Mouse (Mus musculus): ENCODE data around the gene Dixdc1. TPM values are rescaled to one million over a fixed set of nuclear protein-coding genes. Genes with fewer than 3 reads are reported as not detected.

The Dixdc1 gene
- polyA plus RNA-seq, 1 experiment from 2014 or later, result 7.5 TPM

DNA sequence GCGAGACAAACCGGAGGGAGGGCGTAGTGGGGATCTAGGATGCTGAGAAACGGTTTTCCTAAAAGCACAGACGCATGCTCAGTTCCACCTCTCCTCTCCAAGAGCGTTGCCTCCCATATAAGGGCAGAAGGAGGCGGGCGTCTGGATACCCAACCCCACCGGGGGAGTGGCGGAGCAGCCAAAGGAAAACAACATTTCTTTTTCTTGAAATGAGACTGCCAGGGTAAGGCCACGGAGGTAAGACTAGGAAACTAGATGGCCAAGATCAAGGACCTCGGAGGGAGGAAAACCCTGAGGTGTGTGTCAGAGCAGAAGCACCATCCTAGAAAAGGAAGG, 41.6 kb downstream of the Dixdc1 start:
- no peak for TF ChIP-seq CTCF (IDR thresholded peaks at IDR 0.05; ENCODE audit: low read depth)
- peak; percentile 35; the same call in 1 of the 2 replicates for ATAC-seq (replicated peaks; ENCODE audit: low FRiP score, low read depth)
- peak; percentile 95 for DNase-seq (ENCODE audit: low spot score)
- H3K9ac ChIP-seq (ENCODE audit: low read depth, low read length), result peak overlapping the region; percentile 33; the same call in 1 of the 2 replicates
- H3K27me3 ChIP-seq (ENCODE audit: insufficient read depth, low read length), result 0 out of 2 replicates have a peak, but pooled peaks cover 4% of the 10 kb centered on the region
- under 1% methylated on average over 12 of the region's 12 CpGs for WGBS
- no peaks in the 10 kb centered on the region for H3K4me1 ChIP-seq (replicated peaks; ENCODE audit: insufficient read depth, low read length)
- H3K36me3 ChIP-seq (ENCODE audit: insufficient read depth, low read length), result no peaks in the 10 kb centered on the region
- H3K9me3 ChIP-seq (replicated peaks; ENCODE audit: low read length), result no peaks in the 10 kb centered on the region
- H3K27ac ChIP-seq, result no peak overlapping the region
- H3K4me3 ChIP-seq (replicated peaks; ENCODE audit: low read depth, low read length), result peak overlapping the region; percentile 3; the same call in 1 of the 2 replicates
- H3K4me2 ChIP-seq (ENCODE audit: low read length), result peak overlapping the region; percentile 99

DNA sequence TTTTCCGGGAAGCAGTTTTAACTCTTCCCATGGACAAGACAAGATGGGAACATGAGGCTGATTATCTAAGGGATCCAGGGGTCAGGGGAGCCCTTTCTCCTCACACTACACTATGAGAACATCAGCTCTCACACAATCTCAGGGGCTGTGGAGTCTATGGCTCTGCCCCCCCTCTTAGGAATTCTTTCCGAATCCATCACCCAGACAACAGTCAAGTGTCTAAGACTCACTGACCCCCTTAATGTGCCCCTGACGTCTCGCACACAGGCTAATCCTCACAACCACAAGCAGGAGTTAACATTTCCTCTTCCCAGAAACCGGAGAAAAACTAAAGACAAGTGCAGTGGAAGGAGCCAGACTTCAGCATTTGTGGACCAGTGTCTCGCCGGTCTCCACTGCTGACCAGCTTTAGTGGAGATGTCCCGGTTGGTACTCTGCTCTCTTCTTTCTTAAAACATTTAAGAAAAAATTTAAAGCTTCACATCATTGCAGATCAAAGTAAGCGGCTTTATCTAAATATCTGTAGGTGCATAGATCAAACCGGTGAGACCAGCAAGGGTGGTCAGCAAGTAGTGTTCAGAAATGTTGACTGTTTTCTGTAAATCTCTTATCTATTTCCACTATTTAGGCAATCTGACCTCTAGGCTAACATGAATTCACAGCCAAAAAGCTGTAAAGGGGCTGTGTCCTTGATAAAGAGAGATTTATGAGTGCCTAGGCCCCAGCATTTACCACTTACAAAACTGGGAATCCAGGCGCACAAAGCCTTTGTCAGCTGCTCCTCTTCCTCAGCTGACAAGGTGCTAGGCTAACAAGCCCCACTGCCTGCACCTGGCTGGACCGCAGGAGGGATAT, 42.2 kb downstream of the Dixdc1 start:
- Histone ChIP-seq H3K27me3 (ENCODE audit: insufficient read depth, low read length) (0 out of 2 replicates have a peak, but pooled peaks cover 4% of the 10 kb centered on the region), H3K4me1 (replicated peaks; ENCODE audit: insufficient read depth, low read length) (no peaks in the 10 kb centered on the region), H3K9ac (ENCODE audit: low read depth, low read length) (no peak overlapping the region; the same call in 1 of the 2 replicates), H3K36me3 (ENCODE audit: insufficient read depth, low read length) (no peaks in the 10 kb centered on the region), H3K4me2 (ENCODE audit: low read length) (peak overlapping the region; percentile 99), H3K27ac (no peak overlapping the region), H3K4me3 (replicated peaks; ENCODE audit: low read depth, low read length) (peak overlapping the region; percentile 3; the same call in 1 of the 2 replicates), H3K9me3 (replicated peaks; ENCODE audit: low read length) (no peaks in the 10 kb centered on the region)
- DNase-seq (ENCODE audit: low spot score) (no peak), ATAC-seq (replicated peaks; ENCODE audit: low FRiP score, low read depth) (no peak)
- WGBS, result 61% methylated on average over 12 of the region's 12 CpGs
- no peak for TF ChIP-seq CTCF (IDR thresholded peaks at IDR 0.05; ENCODE audit: low read depth)

DNA sequence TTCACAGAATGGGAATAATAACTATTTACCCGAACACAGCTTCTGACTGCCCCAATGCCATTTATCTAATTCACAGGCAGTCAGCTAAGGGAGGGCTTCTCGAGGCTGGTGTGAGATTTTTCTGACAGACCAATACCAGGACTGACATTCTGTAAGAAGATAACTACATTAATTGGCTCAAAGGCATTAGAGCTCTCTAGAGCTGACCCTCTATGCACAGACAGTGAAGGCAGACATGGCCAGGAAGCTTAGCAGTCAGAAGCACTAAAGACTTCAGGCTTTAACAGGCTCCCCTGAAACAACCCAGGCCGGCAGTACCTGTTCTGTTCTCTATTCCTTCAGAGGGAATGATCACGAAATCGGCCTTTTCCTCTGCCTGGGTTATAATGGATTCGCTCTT, 44.2 kb downstream of the Dixdc1 start:
- H3K9me3 ChIP-seq (replicated peaks; ENCODE audit: low read length), result no peaks in the 10 kb centered on the region
- ATAC-seq (replicated peaks; ENCODE audit: low FRiP score, low read depth), result no peak
- 0 out of 2 replicates have a peak, but pooled peaks cover 4% of the 10 kb centered on the region for H3K27me3 ChIP-seq (ENCODE audit: insufficient read depth, low read length)
- WGBS, result 90% methylated on average over 6 of the region's 6 CpGs
- no peak overlapping the region for H3K9ac ChIP-seq (ENCODE audit: low read depth, low read length)
- no peak overlapping the region for H3K4me2 ChIP-seq (ENCODE audit: low read length)
- no peak overlapping the region for H3K27ac ChIP-seq
- DNase-seq (ENCODE audit: low spot score), result no peak
- H3K4me3 ChIP-seq (replicated peaks; ENCODE audit: low read depth, low read length), result no peak overlapping the region
- TF ChIP-seq CTCF (IDR thresholded peaks at IDR 0.05; ENCODE audit: low read depth), result no peak
- no peaks in the 10 kb centered on the region for H3K36me3 ChIP-seq (ENCODE audit: insufficient read depth, low read length)
- H3K4me1 ChIP-seq (replicated peaks; ENCODE audit: insufficient read depth, low read length), result no peaks in the 10 kb centered on the region

DNA sequence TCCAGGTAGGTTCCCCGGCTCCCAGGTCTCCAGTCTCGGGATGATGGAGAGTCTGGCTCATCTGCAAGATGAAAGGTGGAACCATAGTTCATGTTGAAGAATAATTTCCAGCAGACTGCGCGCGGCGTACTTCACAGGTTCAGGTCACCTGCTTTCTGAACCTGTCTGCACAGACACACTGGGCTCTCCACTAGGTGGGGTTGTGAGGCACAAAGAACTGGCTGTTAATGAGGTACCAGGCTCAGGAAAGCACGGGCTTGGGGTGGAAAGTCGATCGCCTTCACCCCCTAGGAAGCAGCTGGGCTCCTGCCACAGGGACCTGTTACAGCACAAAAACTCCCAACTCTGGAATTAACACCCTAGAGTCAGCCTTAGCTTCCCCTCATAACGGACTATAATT, 45.7 kb downstream of the Dixdc1 start:
- Histone ChIP-seq H3K4me2 (ENCODE audit: low read length) (peak overlapping the region; percentile 36), H3K36me3 (ENCODE audit: insufficient read depth, low read length) (no peaks in the 10 kb centered on the region), H3K4me1 (replicated peaks; ENCODE audit: insufficient read depth, low read length) (no peaks in the 10 kb centered on the region), H3K9me3 (replicated peaks; ENCODE audit: low read length) (no peaks in the 10 kb centered on the region), H3K27ac (peak overlapping the region; percentile 68), H3K4me3 (replicated peaks; ENCODE audit: low read depth, low read length) (0 out of 2 replicates have a peak overlapping the region, but pooled peaks have one; percentile 6), H3K9ac (ENCODE audit: low read depth, low read length) (no peak overlapping the region), H3K27me3 (ENCODE audit: insufficient read depth, low read length) (no peaks in the 10 kb centered on the region)
- DNase-seq (ENCODE audit: low spot score) (peak; percentile 73), ATAC-seq (replicated peaks; ENCODE audit: low FRiP score, low read depth) (peak; percentile 80; the same call in 1 of the 2 replicates)
- peak; percentile 84 for TF ChIP-seq CTCF (IDR thresholded peaks at IDR 0.05; ENCODE audit: low read depth)
- WGBS, result 24% methylated on average over 10 of the region's 10 CpGs

DNA sequence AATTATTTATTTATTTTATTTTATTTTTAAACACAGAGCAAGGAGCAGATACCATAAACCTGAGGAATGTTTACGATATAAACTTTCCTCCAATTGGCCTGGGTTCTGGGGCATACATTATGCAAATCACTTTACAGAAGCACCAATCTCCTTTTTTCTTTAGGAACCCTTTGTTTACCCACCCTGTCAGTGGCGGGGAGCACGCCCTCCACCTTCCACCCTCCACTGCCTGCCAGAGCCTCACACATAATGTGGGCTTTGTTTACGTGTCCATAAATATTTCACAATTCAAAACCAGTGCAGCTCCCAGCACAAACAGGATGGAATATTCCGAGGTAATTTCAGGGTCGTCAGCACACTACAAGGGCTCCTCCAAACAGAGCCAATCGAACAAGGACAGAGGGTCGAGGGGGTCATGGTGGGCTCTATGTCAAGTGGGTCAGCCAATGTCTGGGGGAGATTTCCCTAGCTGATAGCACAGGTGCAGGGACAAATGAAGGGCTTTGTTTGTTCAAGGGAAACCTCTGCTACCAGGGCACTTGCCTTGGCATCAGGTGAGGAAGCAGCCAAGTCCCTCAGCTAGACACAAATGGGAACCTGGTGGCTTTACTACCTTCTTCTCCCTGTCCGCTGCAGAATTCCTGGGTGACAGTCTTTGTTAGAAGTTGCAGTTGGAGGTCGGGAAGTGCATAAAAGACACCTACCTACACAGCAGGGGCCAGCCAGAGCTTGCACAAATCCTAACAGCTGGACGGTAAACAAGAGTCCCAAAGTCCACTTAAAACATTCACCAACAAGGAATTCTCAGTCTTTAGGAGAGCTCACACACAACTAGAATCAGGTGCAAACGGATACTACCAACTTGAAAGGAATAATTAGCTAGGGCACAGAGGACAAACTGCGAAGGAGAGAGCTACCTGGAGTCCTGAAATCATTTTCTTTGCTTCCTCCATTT, 46.4 kb downstream of the Dixdc1 start:
- Histone ChIP-seq H3K27ac (peak overlapping the region; percentile 68), H3K27me3 (ENCODE audit: insufficient read depth, low read length) (no peaks in the 10 kb centered on the region), H3K36me3 (ENCODE audit: insufficient read depth, low read length) (0 out of 2 replicates have a peak, but pooled peaks cover 3% of the 10 kb centered on the region), H3K9me3 (replicated peaks; ENCODE audit: low read length) (no peaks in the 10 kb centered on the region), H3K9ac (ENCODE audit: low read depth, low read length) (peak overlapping the region; percentile 43; the same call in 1 of the 2 replicates), H3K4me1 (replicated peaks; ENCODE audit: insufficient read depth, low read length) (no peaks in the 10 kb centered on the region), H3K4me3 (replicated peaks; ENCODE audit: low read depth, low read length) (peak overlapping the region; percentile 6; the same call in 1 of the 2 replicates), H3K4me2 (ENCODE audit: low read length) (peak overlapping the region; percentile 36)
- TF ChIP-seq CTCF (IDR thresholded peaks at IDR 0.05; ENCODE audit: low read depth), result no peak
- ATAC-seq (replicated peaks; ENCODE audit: low FRiP score, low read depth), result peak; percentile 49
- WGBS, result 29% methylated on average over 13 of the region's 13 CpGs
- peak; percentile 22 for DNase-seq (ENCODE audit: low spot score)

Measured in kidney, postnatal 0 days (tissue).